Mouse (Mus musculus): ENCODE results near the gene Tlr4. TPM values are rescaled to one million over a fixed set of nuclear protein-coding genes. Genes with fewer than 3 reads are reported as not detected.

The Tlr4 gene
- 96.3 TPM for polyA plus RNA-seq (2014; fragmentation: Illumina TruSeq; extraction: RNeasy Lipid Tissue Mini Kit (QIAGEN cat#74804); ENCODE audit: low read depth, low replicate concordance)

DNA sequence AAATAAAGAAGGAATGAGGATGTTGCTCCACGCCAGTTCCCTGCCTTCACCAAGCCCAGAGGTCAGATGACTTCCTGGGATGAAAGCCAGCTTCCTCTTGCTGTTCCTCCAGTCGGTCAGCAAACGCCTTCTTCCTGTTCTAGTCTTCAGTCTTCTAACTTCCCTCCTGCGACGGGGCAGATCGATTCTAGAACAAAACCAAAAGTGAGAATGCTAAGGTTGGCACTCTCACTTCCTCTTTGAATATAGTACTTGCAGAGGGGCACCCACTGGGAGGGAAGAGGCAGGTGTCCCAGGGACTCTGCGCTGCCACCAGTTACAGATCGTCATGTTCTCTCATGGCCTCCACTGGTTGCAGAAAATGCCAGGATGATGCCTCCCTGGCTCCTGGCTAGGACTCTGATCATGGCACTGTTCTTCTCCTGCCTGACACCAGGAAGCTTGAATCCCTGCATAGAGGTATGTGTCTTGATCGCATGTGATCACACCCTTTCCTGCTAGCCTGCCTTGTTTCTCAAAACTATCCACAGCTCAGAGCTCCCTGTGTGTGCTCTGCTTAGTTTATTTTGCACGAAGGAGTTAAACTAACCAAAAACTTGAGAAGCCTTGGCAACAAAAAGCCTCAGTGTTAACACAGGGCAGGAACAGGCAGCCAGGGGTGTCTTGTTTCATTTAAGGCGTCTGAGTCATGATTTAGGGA is at the start of gene Tlr4:
Gene Tlr4, plus strand, starts transcription at position 122 of the 700 bp plus-strand sequence.

Measured in sigmoid colon, adult 10 weeks (tissue).